Mouse (Mus musculus) hindbrain, embryonic 16.5 days (tissue): ENCODE results near the gene Rnf183. TPM values are rescaled to one million over a fixed set of nuclear protein-coding genes. Genes with fewer than 3 reads are reported as not detected.
A peak's percentile ranks its signal among the peaks of the same experiment; 100 is the strongest.

Source experiments
- ATAC-seq: fragments of 200-750 bp; cut with Nextera tagmentation; 2 replicates; pipeline ENCODE4 v1.8.0; 2017; ENCODE audit warnings: moderate TSS enrichment, moderate library complexity
- H3K27ac ChIP-seq: fragments of 300-500 bp; sonication (generic); 2 replicates; pipeline ENCODE4 v1.5.1; 2014; ENCODE audit warnings: low read depth, mild to moderate bottlenecking, control low read depth, low read length, moderate library complexity
- H3K27me3 ChIP-seq: fragments of 300-500 bp; sonication (generic); replicated peaks from 2 replicates; pipeline ENCODE4 v1.6.1; 2014; ENCODE audit warnings: low read length; ENCODE audit not compliant: control insufficient read depth, insufficient read depth
- H3K36me3 ChIP-seq: fragments of 300-500 bp; sonication (generic); 2 replicates; pipeline ENCODE4 v1.6.1; 2014; ENCODE audit warnings: mild to moderate bottlenecking, low read length, moderate library complexity, mixed read lengths; ENCODE audit not compliant: control insufficient read depth, insufficient read depth
- H3K4me1 ChIP-seq: fragments of 300-500 bp; sonication (generic); 2 replicates; pipeline ENCODE4 v1.6.1; 2014; ENCODE audit warnings: low read depth, low read length; ENCODE audit not compliant: control insufficient read depth, insufficient read depth
- H3K4me2 ChIP-seq: fragments of 300-500 bp; sonication (generic); 2 replicates; pipeline ENCODE4 v1.6.1; 2014; ENCODE audit warnings: mild to moderate bottlenecking, low read length, control low read depth, moderate library complexity
- H3K4me3 ChIP-seq: fragments of 300-500 bp; sonication (generic); 2 replicates; pipeline ENCODE4 v1.5.1; 2014; ENCODE audit warnings: mild to moderate bottlenecking, low read length, control low read depth, moderate library complexity
- H3K9ac ChIP-seq: fragments of 300-500 bp; sonication (generic); 2 replicates; pipeline ENCODE4 v1.6.1; 2014; ENCODE audit warnings: low read depth, mild to moderate bottlenecking, control low read depth, low read length, moderate library complexity
- H3K9me3 ChIP-seq: fragments of 300-500 bp; sonication (generic); 2 replicates; pipeline ENCODE4 v1.6.1; 2014; ENCODE audit warnings: mild to moderate bottlenecking, low read length, moderate library complexity; ENCODE audit not compliant: control insufficient read depth
- WGBS: fragments of 180-500 bp; shearing (Covaris S2); extraction: QIAGEN DNeasy Blood & Tissue Kit; methylation state at CpG from one replicate; pipeline ENCODE4 v1.1.7; 2014; 5-methylcytosine and 5-hydroxymethylcytosine counted together
- polyA plus RNA-seq: library from polyadenylated mRNA; unstranded; fragments of >200 nt; fragmentation: Nextera tagmentation; extraction: Ambion mirVana; gene quantifications from 2 replicates; pipeline ENCODE4 v1.2.1, GENCODE M21; 2015

Rnf183 gene
- polyA plus RNA-seq, 1 experiment from 2014 or later: 0.29 TPM

DNA sequence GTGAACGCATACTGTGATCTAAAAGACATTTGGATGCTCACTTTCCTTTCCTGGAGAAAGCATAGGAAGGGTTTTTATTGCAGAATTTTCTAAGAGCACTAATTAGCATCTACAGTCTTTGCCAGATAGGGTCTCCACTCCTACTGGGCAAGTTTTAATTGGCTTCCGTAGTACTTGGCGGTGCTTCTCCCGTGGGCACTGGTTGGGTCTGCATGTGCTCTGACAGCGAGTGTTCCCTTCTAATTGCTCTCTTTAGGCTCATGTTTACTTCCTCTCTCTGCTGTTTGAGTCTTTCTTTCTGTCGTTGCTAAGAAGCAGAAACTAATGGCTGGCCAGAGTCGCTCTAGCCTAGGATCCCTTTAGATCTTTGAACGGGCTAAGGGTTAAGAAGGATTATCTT, 16.6 kb downstream of the Rnf183 start:
- Histone ChIP-seq H3K27ac (no peak overlapping the region), H3K9ac (no peak overlapping the region), H3K36me3 (peaks cover 58% of the 10 kb centered on the region), H3K4me3 (no peak overlapping the region), H3K4me2 (no peak overlapping the region), H3K4me1 (no peaks in the 10 kb centered on the region), H3K9me3 (no peaks in the 10 kb centered on the region), H3K27me3 (no peaks in the 10 kb centered on the region)
- no peak for ATAC-seq
- 86% methylated on average over 8 of the region's 8 CpGs for WGBS

DNA sequence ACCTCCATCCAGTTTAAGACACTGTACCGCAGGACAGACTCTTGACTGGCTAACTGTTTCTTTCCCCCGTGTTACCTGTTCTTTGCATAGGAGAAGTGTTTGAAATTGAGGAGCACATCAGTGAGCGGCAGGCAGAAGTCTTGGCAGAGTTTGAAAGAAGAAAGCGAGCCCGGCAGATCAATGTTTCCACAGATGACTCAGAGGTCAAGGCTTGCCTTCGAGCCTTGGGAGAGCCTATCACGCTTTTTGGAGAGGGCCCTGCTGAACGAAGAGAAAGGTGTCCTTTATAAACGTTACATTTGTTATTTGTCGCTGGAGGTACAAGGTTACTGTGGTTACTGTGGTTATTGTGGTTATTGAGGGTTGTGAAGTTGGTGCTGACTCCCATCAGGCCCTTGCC, 23.4 kb downstream of the Rnf183 start:
- peaks cover 20% of the 10 kb centered on the region for H3K36me3 ChIP-seq
- H3K4me2 ChIP-seq: no peak overlapping the region

DNA sequence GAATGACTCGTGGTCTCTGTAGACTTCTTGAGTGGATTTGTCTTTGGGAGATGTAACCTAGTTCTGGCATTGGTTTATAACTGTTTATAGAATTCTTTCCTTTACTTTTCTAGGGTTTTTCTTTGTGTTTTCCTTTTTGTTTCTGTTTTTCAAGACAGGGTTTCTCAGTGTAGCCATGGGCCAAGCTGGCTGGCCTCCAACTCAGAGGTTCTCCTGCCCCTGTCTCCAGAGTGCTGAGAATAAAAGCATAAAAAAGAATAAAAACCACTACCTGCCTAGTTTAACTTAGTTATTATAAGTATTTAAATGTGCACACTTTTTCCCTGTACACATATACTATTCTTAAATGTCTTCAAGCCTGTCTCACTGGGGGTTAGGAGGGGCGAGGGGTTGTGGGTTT, 24.7 kb downstream of the Rnf183 start:
- Histone ChIP-seq H3K9me3 (no peaks in the 10 kb centered on the region), H3K27ac (no peak overlapping the region), H3K4me1 (peaks cover 27% of the 10 kb centered on the region), H3K4me3 (no peak overlapping the region), H3K27me3 (no peaks in the 10 kb centered on the region), H3K36me3 (peaks cover 17% of the 10 kb centered on the region), H3K9ac (no peak overlapping the region), H3K4me2 (peak overlapping the region; percentile 69)
- WGBS: 91% methylated on average over 2 of the region's 2 CpGs
- no peak for ATAC-seq

More for the DNA sequence above, 23.4 kb downstream of the Rnf183 start:
- H3K9me3 ChIP-seq: no peaks in the 10 kb centered on the region
- no peaks in the 10 kb centered on the region for H3K27me3 ChIP-seq
- ATAC-seq: no peak
- no peak overlapping the region for H3K9ac ChIP-seq
- 95% methylated on average over 10 of the region's 10 CpGs for WGBS
- H3K4me1 ChIP-seq: peaks cover 19% of the 10 kb centered on the region
- H3K27ac ChIP-seq: no peak overlapping the region
- H3K4me3 ChIP-seq: no peak overlapping the region

- Histone ChIP-seq H3K9ac (peak overlapping the region; percentile 93), H3K27ac (no peak overlapping the region), H3K4me1 (peaks cover 27% of the 10 kb centered on the region), H3K36me3 (peaks cover 10% of the 10 kb centered on the region), H3K9me3 (no peaks in the 10 kb centered on the region), H3K4me3 (peak overlapping the region; percentile 94), H3K4me2 (peak overlapping the region; percentile 69), H3K27me3 (no peaks in the 10 kb centered on the region)
- ATAC-seq: no peak
- 33% methylated on average over 6 of the region's 6 CpGs for WGBS
Measured at GRCm38 (mm10) chr4:62409615-62410014, 25.4 kb downstream of the Rnf183 start.

DNA sequence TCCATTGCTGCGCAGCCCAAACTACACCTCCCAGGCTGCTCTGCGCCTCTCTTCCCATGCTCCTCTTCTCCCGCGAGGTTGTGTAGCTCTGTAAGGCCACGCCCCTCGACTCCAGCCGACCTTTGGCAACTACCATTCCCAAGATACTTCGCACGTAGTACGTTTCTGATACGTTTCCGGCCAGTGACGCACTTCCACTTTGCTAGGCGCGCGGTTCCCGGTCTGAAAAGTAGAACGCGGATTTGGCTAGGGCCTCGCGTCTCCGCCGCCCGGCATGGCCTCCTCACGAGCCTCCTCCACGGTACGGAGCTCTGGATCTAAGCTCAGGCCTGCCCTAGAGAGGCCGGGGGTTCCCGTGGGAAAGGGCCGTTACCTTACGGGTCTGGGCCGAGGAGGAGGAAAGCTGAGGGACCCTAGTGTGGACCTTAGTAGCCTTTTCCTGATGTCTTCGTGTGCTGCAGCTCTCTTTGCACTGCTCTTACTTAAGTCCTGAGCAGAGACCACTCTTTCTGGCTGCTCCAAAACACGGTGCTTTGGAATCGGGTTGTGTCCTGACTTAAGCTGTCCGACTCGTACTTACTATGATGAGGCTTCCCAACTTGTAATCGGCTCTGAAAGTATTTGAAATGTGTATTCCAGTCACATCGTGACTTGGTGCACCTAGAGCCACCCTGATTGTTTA, 26.3 kb downstream of the Rnf183 start, which contains the start of the genes Cdc26 and Prpf4:
Gene Cdc26, minus strand, starts transcription at position 42 of the 682 bp plus-strand sequence.
Gene Prpf4, plus strand, starts transcription at position 197 of the 682 bp plus-strand sequence.
- Histone ChIP-seq H3K27me3 (no peaks in the 10 kb centered on the region), H3K27ac (peak within 1 kb of the TSS; percentile 87), H3K9ac (peak within 1 kb of the TSS; percentile 93), H3K36me3 (peaks cover 6% of the 10 kb centered on the region; the same call in 1 of the 2 replicates), H3K4me1 (peaks cover 27% of the 10 kb centered on the region), H3K9me3 (no peaks in the 10 kb centered on the region), H3K4me3 (peak within 1 kb of the TSS; percentile 94), H3K4me2 (peak within 1 kb of the TSS; percentile 69)
- ATAC-seq: peak; percentile 100
- under 1% methylated on average over 39 of the region's 39 CpGs for WGBS

DNA sequence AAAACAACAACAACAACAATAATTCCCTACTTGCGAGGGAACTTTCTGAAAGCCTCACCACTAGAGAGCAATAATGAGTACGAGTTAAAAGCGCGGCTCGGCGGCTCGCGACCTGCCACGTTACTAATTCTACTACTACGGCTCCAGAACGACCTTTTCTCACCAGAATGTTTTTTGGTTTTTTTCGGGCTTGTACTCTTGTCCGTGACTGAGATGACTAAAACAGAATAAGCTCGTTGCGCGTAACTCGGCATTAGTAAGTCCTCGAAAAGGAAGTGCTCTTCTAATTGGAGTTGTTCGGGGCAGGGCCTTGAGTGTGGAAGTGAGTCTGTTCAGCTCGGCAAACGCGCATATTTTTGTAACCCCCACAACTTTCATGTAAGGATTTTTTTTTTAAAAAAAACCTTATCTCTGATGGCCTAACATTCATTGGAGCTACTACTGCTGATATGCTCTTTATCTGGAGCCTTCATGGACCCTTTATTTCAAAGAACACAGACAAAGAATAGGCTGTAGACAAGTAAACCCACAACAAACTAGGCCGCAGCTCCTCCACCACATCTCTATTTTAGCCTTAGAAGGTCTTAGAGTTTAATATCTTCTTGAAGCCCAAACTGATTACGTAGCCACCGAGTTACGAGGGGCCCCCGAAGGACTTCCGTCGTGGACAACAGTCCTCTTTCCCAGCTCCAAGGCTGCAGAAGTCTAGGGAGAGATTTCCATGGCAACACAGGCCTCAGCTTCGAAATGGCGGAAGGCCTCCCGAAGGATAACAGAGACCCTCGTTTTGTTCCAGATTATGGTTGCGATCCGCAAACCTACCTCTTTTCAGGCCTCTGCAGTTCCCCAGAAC, 27.1 kb downstream of the Rnf183 start:
- Histone ChIP-seq H3K9ac (peak overlapping the region; percentile 72), H3K36me3 (peaks cover 6% of the 10 kb centered on the region; the same call in 1 of the 2 replicates), H3K4me2 (peak overlapping the region; percentile 65), H3K27me3 (no peaks in the 10 kb centered on the region), H3K4me3 (peak overlapping the region; percentile 94), H3K27ac (peak overlapping the region; percentile 71), H3K4me1 (peaks cover 27% of the 10 kb centered on the region), H3K9me3 (no peaks in the 10 kb centered on the region)
- under 1% methylated on average over 35 of the region's 35 CpGs for WGBS
- ATAC-seq: peak; percentile 75

DNA sequence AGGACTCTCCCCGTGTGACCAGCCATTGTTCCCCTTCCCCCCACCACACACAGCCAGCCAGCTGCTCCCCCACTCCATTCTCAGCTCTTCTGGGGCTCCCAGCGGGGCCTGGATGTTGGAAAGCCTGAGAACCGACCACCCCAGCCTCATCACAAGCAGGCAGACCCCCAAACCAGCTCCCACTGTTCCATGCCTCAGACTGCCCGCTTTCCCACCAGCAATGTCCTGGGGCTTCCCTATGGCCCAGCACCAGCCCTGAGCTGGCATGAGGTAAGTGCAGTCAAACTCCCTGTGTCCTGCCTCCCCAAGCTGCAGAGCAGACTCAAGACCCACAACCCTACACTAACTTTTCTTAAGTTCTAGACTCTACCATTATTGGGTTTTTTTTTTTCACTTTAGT, 28.9 kb downstream of the Rnf183 start:
- Histone ChIP-seq H3K27me3 (no peaks in the 10 kb centered on the region), H3K4me1 (peaks cover 27% of the 10 kb centered on the region), H3K9ac (no peak overlapping the region), H3K4me2 (no peak overlapping the region; the same call in 1 of the 2 replicates), H3K27ac (no peak overlapping the region), H3K36me3 (peaks cover 14% of the 10 kb centered on the region), H3K9me3 (no peaks in the 10 kb centered on the region), H3K4me3 (no peak overlapping the region)
- WGBS: 76% methylated on average over 4 of the region's 4 CpGs
- ATAC-seq: no peak

DNA sequence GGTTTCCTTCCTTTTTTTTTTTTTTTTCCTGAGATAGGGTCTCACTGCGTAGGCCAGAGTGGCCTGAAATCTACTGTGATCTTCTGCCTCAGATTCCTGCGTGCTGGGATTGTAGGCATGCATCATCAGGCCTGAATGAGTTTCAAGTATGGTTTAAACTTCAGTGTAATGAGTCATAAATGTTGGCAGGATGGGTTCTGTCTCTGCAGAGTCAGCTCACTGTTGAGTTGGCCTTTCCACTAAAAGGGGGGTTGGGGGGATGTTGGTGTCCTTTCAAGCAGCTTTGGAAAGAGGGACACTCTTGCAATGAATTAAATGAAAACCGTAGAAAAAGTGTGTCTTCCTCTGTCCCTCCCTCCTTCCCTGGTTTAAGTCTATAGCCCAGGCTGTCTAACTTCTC, 36.1 kb downstream of the Rnf183 start:
- H3K9ac ChIP-seq: no peak overlapping the region
- WGBS: 93% methylated on average over 3 of the region's 3 CpGs
- no peaks in the 10 kb centered on the region for H3K27me3 ChIP-seq
- no peak overlapping the region for H3K4me3 ChIP-seq
- H3K36me3 ChIP-seq: peaks cover 38% of the 10 kb centered on the region
- no peaks in the 10 kb centered on the region for H3K4me1 ChIP-seq
- H3K9me3 ChIP-seq: no peaks in the 10 kb centered on the region
- ATAC-seq: no peak
- H3K27ac ChIP-seq: no peak overlapping the region
- H3K4me2 ChIP-seq: no peak overlapping the region
